Mouse (Mus musculus) kidney, postnatal 36 days (tissue): ENCODE measurements at regions not wholly inside any gene's neighbourhood (a gene's known extent, or its start where the extent isn't known, plus 50 kb on each side); places are given as distances from the start of the nearest gene placed in this dataset.

Experiments used
- DNase-seq, 2 experiments: peaks; one replicate each; pipeline ENCODE4 v3.0.0; 2021 to 2022; ENCODE audit warnings: mixed read lengths in 2 of 2

DNA sequence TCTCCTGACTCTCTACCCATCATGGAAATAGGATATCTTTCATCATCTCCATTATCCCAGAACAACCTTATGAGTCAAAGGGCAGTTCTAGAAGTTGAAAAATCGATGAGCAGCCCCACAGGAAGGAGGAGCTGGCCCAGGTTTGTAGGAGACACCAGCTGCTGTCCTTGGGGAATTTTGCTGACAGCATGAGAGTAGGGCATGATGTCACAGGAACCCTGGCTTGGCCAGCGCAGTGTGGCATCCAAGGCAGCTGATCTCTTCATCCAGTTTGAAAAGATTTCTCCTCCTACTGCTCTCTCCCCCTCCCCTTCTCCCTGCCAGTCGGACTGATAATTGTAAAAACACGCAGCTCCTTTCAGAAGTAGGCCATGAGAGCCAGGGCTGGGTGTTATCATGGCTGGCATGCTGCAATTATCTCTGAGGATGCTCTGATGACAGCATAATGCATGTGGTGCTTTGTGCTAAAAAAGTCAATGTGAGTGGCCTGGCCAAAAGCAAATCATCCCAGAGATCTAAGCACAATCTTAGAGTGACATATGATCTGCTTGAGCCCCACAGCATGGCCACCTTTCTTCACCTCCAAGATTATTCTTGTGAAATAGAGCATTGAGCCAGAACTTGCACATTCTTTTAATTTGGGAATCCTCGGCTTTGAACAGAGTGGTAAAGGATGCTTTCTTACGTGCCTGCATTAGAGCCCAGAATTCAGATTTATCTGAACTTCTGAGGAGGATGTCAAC lies 54.2 kb downstream of the Gjd2 start:
- DNase-seq: no peak

DNA sequence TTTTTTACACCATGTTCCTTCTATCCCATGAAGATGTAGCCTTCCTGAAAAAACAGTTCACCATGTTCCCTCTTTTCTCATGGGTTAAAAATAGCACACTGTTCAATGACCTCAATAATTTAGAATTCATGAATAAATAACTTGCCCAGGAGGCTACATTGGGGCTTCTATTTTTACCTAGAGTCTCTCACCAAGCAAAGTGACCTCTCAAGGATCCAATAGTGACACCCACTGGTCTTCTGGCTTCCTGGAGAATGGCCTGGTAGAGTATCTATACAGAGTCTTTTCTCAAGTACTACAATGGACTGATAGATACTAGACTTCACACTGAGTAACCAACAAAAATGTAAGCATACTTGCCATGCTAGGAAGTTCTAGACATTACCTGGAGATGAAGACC lies 60.9 kb downstream of the Gjd2 start:
- DNase-seq: no peak

DNA sequence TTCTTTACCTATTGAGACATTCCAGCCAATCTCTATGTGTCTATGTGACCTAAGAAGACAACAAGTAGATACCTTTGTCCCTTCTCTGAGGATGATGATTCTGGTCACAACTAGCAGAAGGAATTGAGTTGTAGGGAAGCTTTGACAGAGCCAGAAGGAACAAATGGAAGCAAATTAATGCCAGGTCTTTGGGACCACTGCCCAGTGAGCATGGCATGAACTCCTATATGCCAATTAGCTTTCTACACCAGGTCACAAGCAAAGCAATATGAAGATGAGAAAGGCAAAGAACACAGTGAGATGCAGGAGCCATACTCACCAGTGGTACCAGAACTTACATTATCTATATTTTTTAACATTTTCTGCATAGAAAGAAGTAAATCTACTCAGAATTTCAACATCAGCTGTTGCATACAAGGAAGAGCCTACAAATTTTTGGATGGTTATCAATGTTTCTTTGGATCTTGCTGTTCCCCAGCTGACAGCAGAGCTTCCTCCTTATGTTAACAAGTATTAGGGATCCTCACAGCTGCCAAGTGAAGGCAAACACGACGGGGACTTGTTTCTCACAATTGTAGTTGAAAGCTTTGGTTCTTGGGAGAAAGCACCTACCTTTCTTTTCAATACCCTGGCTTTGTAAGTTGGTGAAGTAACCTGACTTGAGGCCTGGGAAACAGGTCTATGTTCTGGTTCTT lies 64.0 kb downstream of the Gjd2 start:
- DNase-seq: no peak

DNA sequence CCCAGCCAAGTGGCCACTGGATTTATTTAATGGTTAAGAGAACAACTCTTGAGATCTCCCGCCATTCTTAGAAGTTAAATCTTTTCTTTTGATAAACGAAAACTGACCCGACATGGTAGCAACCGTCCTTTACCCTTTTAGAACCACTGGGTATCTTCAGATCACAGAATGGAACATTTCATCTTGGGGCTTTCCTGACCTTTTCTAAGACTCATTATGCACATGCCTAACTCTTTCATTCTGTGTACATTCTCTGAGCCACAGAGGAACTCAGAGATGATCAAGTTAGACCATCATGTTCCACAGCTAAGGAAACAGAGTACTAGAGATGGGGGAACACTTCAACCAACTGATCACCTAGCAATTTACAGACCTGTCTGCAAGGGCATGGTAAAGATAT lies 81.7 kb downstream of the Gjd2 start:
- no peak for DNase-seq

DNA sequence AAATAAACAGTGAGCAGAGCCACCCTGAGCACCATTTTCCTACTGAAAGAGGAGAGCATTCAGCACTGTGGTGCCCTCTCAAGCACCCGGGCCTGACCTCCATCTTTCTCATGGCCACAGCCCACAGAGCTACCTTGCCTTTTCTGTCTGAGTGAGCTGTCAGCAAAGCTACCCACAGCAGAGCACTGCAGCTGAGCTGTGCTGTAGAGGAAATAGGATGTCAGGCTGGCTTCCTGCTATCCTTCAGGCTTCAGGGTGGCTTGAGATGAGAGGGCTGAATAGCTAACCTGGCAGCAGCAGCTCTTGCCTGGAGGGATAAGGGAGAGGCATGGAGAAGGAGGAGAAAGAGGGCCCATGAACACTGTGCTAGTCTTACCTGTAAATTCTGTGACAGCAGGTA lies 82.5 kb downstream of the Gjd2 start:
- no peak for DNase-seq

DNA sequence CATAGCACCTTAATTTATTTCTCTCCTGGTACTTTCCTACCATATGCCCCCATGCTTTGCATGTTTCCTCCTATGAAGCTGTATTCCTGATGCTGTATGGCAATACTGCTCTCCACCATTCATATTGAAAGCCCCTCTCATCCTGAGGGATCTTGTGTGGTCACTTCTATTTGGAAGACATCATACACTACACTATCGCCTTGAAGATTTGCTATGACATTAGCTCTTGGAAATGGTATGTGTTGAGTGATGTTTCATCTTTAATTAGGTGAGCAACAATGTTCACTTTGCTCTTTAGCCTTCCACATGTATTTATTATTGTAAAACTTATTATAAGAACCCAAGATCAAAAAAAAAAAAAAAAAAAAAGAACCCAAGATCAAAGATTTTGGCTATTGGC lies 81.2 kb upstream of the Arhgap11a start:
- DNase-seq: no peak

DNA sequence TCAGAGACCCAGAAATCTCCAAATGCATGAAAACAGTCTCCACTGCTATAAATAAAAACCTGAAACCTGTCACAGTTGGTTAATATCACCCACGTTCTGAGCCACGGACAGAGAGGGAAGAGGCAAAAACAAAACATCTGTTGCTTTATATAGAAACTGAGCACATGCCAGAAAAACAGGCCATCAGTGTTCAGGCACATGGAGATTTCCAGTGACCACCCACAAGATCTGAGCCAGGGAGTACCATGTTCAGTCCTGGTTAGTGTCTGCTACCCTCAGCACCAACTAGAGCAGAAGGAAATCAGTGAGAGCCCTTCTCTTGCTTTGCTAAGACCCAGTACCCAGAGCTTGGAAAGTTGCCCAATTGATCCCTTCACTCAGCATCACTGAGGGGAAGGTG lies 75.7 kb upstream of the Arhgap11a start:
- DNase-seq: no peak

DNA sequence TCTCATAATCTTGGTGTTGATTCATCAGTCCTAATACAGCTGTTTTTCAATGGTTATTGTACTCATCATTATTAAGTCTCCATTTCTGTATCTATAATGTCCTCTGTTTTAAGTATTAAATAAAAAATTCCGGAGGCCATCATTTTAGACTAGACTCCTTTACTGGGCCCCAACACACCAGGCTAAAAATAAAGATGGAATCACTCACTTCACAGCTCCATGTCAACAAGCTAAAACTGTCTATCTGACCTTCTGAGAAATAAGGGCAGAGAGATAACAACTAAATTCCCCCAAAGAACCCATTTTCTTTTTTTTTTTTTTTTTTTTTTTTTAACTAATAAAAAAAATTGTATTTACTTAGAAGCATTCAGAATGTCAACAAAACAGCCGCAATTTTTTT lies 70.5 kb upstream of the Arhgap11a start:
- DNase-seq: no peak

DNA sequence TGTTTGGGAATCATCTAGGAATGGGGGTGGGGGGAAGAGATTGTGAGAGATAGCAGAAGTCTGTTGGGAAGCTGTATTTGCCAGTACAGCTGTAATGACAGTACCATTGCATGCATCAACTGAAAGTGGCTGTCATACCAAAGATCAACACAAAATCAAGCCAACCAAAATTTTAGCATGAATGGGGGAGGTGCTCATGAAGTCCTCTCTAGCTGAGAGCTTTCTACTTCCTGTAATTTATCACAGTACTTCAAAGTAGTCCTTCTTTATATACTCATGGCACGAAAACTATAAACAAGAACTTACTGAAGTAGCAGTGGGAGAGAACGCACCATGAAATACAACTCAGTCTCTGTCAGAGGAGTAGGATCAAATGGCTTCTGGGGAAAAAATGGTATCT lies 65.8 kb upstream of the Arhgap11a start:
- DNase-seq: no peak

DNA sequence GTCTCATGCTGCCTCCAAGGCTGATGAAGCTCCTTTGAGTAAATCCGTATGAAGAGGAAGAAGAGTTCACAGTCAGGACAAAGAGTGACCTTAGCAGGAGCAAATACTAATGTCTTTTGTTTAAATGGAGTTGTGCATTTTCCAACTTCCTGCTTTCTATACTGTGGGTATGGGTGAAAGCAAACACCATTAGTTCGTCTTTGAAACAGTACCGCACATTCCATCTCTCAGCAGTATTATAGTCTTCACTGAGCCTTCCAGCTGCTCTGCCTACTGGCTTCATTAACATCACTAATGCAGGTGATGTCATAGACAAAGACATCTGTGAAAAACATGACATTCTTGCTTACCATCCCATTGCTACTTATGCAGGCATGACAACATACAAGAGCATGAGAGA lies 62.7 kb upstream of the Arhgap11a start:
- no peak for DNase-seq

DNA sequence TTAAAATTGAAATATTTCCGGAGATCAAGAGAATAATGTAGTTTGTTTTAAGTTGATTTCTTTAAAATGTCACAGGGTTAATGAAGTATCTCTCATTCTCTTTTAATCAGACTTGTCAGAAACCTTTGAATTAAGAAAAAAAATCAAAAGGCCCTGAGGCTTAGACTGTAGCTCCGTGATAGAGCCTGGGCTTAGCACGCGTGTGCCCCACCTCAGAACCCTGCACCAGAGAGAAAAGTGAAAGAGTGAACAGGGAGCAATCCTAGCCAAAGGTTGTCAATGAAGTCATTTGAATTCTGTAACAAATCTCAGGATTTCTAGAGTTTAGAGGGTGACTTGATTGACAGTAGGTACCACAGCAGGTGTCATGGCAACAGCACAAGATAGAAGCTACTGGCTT lies 61.0 kb upstream of the Arhgap11a start:
- no peak for DNase-seq

DNA sequence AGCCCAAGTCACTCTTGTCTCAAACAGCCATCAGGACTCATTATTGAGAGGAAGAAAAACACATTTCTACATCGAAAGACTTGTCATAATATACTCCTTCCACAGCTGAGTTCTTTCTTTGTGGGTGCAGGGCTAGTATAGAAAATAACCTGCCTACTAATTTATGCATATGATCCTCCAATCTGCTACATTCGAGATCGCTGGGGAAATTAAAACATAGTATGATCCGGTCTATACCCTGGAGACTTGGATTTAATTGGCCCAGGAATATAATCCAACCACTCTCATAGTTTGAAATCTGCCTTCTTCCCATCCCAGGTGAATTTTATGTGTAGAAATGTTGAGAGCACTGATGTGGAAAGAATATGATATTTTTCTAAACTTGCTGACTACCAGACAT lies 60.2 kb upstream of the Arhgap11a start:
- no peak for DNase-seq

DNA sequence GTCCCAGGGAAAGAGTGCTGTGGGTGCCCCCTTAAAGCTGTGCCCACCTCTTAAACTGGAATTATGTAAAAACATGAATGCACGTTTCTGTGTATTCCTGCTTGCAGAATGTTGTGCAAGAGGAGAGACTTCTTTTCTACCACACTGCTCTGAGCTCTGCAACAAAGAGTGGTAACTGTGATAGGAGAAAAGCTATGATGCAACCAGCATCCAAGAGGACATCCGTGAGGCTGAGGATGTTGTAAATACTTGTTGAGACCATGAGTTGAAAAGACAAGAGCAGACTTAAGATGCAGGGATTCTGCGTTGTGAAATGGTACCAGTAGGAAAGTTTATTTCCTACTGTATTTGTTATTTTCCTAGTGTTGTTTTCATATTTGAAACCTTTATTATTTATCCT lies 56.0 kb upstream of the Arhgap11a start:
- DNase-seq: no peak

DNA sequence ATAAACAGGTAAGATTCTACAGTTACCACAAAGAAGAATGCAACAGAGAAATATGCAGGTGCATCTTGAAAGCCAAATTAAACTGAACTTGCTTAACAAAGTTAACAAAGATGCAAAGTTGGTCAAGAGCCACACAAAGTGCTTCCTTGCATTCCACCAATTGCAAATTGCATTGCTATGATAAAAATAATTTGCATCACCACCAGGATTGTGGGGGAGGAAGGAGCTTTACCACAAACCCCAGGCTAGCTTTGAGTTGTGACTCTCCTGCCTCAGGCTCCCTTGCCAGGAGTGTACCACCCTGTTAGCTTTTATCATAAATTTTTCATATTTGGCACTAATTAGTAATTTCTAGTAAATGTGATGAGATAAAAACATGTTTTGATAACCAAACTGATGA lies 55.4 kb upstream of the Arhgap11a start:
- DNase-seq: no peak

DNA sequence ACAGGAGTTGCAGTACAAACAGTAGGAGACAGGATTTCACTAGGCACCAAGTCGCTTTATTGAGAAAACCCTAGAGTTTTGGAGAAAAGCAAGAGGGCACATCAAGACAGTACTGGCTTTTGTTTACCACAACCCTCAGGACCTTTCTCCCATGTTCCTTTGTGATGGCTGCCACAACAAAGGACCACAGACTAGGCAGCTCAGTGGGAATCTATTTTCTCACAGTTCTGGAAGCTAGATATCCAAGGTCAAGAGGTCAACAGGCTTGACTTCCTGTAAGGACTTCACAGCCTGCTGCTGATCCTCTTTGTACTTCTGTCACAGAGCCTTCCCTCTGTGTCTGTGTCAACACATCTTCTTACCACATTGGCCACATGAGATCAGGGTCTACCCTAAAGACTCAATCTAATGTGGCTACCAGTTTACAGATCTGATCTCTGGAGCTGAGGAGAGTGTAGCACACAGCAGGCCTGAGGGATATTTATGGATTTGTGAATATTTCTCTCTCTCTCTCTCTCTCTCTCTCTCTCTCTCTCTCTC lies 54.6 kb upstream of the Arhgap11a start:
- DNase-seq: no peak

DNA sequence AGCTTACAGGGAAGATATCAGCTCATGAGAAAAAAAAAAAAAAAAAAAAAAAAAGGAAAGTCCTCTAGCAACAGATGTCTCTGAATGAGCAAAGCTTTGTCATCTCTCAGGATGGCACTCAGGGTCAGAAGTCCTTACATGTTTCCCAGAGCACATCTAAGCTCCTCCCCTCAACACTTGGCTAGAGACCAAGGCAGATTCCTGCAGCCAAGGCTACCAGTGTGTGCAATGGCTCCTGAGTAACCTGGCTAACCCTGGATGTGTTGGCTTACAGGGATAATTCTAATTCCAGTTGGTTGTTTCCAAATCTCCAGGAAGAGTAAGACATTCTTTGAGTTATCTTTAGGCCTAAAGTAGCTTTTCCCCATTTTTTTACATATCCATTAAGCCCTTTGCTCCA lies 53.9 kb upstream of the Arhgap11a start:
- peak; percentile 17 to 49 for DNase-seq

DNA sequence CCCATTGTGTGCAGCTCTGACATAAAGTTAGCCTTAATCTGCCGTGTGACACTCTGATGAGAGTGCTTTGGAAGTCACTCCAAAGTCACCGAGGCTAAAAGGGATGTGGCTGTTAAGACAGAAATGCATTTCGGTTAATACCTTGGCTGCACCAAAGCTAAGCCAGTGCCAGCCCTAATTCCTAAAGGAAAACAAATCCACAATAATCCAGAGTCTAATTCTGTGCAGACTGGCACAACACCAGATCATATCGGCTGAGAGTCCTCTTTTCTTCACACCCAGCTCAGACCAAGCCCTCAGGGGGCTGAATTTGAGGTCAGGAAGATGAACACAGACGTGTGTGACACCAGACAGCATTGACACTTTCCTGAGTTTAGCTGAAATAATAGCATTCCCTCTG lies 52.0 kb upstream of the Arhgap11a start:
- no peak for DNase-seq

DNA sequence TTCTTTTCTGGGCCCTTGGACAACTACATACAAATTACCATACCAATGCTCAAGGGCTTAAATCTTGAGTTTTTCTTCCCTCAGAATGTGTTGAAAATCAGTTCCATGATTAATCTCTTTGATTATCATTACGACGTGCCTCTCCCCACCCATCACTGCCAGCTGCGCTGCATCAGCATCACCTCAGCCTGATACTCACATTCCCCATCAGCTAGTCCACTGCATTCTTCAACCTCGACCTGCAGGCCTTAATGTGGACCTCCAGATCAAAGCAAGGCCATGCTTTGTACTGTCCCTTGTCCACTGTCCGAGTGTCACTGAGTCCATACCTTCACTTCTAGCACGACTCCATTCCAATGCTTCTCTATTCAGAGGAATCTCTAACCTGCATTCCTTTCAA lies 50.3 kb upstream of the Arhgap11a start:
- no peak for DNase-seq
